Mouse (Mus musculus): ENCODE data around the gene Hlcs.

The Hlcs gene

DNA sequence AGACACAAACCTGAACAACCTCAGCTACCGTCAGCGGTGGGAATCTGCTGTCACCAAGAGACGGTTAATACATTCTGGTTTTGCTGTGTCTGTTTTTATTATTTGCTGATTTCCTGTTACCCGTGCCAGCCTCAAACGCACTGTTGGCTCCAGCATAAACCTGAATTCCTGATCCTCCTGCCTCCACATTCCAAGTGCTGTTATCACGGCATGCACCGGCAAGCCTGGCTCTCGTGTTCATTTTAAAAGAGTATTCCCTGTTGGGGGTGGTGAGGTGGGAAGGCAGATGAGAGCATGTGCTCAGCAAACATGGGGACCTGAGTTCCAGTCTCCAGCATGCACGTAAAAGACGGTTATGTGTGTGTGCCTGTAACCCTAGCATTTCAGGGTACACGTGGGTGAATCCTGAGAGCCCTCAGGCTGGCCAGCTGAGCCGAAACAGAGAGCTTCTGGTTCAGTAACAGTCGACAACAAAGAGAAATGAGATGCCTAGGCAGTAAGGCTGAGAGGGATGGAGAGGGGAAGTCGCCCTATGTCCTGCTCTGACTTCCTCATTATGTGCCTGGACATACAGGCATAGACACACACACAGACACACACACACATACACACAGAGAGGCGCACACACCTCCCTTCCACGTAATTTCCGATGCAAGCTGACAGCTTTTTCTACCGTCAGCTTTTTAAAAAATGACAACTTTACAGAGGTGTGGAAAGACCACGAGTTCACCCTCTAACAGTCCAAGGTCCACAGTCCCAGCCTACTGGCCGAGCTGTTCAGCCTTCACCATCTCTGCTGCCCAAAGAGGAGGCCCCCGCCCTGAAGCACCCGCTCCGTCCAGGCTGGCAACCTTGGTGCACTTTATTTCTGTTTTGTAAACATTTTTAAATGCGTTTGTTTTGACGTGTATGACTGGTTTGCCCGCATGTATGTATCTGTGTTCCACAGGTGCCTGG, 107.6 kb downstream of the Hlcs start:
- DNase-seq (ENCODE audit: low spot score), result no peak

DNA sequence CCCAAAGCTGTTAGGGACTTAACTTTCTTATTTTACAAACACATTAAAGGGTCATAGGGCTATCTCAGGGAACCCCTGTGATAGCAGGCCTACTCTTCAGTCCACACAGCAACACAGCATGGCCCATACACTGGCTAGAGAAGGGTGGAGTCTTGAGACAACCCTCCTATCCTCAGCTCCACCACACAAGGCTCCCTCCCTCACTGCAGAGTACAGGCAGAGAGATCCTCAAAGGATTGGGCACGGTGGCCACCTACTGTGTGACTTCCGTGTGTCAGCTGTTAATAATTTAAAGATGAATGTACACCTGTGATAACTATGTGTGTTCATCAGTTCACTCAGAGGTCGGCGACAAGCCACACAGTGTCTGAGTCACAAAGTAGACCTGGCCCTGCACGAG, 112.0 kb downstream of the Hlcs start:
- no peak for DNase-seq (ENCODE audit: low spot score)

DNA sequence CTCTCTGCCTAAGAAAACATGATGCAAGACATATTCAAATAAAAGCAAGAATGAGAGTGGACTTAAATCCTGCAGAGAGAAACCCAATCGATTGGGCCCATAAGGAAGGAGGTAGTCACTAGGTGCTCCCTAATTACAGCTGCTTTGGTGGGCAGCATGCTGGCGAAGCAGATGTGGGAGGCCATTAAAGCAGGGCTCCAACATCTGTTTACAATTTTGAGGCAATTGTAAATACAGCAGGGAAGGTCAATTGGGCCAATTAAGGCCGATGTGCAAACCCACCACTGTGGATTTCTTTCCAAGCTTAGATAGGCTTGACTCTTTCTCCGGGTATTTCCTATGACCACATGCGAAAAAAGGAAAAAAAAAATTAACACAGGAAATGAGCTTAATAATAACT, 117.5 kb downstream of the Hlcs start:
- no peak for DNase-seq (ENCODE audit: low spot score)

DNA sequence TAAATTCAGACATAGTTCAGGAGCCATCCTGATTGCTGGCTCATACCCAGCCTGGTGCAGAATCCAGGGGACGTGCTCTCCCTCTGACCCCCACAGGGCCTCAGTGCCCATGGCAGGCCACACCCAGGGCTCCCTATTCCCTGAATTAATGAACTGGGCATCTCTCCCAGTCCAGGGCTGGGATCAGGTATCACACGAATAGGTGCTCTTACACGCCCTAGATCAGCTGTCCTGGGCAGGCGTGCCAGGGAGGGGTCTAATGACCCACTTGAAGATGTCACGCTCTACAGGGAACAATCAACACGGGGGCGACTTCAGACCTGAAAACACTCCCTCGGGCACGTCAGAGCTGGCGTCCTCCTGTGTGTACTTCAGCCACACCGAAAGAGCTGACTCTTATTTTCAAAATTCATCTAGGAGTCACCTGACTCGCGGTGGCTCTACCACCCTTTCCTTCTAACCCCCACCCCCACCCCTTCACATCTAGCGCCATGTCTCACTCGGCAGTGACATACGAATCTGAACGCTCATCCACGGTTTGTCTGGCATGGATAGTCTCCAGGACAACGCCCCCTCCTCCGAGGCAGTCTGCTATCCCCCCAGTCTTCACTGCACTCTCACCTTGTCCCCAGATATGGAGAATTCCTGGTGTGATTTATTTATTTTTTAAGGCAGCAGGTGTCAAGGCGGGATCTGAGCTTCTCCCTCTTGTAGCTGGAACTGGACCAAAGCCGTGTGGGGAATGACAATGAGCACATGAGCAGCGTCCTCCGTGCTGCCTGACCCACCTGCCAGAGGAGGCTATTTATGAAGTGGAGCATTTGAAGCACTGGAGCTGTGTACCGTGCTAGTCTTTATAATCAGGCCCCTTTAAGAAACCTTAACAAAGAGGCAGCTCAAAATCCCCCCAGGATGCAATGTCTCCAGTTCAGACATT, 121.7 kb downstream of the Hlcs start:
- DNase-seq (ENCODE audit: low spot score), result no peak

DNA sequence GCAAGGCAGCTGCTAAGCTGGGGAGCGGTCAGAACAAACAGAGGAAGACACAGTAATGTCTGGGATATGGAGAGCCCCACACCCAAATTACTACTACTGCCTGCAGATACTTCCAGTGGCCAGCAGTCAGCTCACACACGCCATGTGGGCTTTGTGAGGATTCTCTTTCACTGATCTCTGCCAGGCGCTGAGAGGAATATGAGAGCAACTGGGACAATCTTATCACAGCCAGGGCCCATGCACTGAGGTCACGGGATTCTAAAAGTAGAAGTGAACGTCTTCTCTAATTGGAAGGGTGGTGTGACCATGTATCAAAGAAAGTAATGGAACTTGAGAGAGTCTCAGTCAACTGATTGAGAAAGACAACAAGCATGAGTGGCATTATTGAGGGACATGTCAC, 123.1 kb downstream of the Hlcs start:
- DNase-seq (ENCODE audit: low spot score), result no peak

DNA sequence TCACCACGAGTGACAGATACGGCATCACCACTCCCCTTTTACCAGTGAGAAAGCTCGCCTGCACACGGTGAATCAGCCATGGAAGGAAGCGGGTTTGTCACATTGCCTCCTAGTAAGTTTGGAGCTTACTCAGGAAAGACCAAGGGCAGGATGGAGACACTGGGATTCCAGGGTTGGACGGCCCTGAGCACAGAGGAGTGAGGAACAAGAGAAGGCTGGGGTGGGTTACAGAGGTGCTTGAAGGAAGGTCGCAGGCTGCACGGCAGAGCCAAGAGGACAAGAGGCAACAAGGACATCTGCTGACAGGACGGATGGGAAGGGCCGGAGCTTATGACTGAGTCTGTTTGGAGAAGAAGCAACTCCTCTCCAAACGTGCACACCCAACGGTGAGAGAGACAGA, 126.8 kb downstream of the Hlcs start:
- no peak for DNase-seq (ENCODE audit: low spot score)

DNA sequence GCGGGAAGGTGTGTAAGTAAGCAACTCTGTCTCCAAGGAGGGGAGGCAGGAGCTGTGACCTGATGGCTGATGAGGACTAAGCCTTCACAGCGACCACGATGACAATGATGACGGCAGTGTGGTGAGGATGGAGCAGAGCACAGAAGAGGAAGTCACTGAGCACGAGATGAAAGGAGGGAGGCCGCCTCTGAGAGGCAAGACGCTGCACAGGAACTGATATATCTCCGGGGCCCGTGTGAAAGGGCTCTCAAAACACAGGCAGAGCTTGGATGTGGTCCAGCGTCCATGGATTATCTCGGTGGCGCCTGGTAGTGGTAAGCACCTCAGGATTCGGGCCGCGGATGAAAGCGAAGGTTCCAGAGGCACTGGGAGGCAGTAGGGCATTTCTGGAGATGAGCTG, 127.9 kb downstream of the Hlcs start:
- DNase-seq (ENCODE audit: low spot score), result no peak

DNA sequence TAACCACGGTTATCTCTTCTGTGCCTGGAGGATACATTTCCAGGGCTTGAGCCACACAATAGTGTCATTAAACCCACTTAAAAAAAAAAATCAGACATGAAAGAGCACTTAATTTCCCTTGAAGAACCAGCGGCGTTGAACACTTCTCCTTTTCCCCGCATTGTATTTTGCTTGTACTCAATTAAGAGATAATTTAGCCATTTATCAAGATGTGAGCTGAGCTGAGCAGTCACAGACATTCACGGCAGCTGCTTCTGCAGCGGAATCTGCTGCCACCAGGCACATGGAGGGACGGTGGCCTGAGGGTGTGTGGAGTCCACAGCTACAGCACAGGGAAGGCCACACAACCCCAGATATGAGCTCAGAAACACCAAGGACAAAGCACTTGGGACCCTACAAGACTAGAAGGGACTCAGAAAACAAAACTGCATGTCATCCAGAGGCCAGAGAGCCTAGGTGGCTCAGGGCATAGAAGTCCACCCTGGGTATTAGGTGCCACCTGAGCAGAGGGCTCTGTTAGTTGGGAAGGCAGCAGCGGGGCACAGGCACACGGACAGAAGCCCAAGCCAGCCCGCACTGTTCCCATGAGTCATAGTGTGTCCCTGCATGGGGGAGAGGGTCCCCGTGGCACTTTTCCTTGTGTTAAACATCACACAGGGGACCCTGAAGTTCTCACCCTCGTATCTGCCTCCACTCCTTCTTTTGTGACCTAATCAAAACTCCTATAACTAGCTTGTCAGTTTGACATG, 133.1 kb downstream of the Hlcs start:
- DNase-seq (ENCODE audit: low spot score), result no peak

DNA sequence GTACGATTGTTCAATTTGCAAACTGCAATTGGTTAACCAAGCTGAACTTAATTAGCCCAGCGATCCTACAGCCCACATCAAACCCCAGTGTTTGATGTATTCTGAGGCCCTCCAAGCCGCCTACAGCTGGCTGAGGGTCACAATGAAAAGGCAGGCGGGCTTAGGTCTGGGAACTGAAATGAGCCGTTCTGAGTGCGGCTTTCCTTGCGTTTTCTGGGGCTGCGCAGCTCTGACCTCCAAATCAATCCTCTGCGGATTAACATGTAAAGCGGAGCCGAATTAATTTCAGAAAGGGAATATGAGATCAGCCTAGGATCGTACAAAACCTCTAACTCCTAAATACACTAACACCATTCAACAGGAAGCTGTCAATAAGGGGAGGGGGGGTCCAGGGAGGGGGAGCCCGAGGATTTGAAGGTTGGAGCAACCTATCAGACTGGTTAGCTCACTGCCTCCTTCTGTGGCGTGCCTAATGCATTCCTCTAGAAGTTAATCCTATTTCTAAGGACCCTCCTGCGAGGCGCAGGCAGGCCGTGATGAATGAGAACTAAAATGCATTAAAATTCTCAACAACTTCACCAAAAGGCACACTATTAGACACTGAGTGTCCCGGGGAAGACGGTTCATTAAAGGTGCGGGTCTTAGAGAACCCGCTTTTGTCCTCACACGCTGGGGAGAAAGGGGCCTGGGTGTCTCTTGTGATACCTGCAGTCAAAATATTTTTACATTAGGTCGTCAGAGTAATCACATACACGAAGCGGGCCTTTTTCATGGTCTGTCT, 133.8 kb downstream of the Hlcs start:
- no peak for DNase-seq (ENCODE audit: low spot score)

DNA sequence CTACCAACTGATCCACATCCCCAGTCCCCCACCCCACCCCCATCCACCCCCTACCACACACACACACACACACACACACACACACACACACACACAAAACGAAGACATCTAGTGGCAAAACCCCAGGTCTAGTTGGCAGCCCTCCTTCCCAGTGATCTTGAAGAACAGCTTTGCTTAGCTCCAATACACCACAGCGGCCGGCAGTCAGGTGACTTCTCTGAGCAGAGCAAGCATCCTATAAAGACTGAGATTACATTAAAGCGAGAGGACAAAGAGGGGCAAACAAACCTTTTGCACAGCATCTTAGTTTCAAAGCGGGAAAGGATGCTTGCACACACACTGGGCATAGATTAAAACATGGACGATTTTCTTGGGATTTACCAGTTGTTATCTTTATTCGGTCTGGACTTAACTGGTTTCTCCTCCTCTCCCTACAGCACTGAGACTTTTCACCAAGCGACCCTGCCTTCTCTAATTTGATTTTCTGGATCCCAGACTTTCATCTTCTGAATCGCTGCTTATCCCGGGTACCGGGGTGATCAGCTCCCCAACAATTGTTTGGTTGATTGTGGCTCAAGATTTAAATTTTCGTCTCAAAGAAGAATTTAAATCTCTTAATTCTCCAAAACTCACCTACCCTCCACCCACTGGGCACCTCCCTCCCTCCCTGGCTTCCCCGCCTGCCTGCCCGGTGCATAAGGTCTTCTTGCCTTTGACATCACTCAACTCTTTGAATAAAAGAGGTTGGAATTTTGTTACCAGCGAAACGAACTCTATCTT, 134.7 kb downstream of the Hlcs start:
- no peak for DNase-seq (ENCODE audit: low spot score)

DNA sequence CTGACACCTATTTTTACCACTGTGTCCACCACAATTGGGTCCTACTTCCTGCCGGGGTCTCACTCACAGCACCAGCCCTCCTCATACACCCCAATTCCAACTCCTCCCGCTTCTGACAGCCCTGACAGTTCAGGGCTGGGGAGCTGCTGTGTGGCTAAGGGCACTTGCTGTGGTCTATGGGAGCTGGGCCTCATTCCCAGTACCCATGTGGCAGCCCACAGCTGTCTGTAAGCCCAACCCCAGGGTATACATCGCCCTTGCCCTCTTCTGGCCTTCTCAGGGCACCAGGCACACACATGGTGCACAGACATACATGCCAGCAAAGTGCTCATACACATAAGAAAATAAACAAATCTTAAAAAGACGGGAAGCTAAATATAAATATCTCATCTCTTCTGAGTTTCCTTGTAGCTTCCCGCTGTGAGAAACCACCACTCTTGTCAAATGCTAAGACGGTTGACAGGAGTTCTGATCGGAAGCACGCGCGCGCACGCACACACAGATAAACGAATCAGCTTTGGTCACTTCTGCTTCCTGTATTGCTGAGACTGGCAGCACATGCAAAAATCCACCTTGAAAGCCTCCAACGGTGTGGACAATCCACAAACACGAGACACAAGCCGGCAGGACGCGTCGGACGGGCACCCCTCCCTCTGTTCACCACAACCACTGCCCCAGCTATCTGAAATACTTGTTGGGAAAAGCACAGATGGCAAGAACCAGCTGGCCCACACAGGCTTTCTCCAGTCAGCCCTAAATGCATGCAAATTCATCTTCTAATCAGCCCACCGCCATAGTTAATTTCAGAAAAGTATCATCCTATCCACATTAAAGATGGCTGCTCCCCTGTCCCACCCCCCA, 136.1 kb downstream of the Hlcs start:
- no peak for DNase-seq (ENCODE audit: low spot score)

DNA sequence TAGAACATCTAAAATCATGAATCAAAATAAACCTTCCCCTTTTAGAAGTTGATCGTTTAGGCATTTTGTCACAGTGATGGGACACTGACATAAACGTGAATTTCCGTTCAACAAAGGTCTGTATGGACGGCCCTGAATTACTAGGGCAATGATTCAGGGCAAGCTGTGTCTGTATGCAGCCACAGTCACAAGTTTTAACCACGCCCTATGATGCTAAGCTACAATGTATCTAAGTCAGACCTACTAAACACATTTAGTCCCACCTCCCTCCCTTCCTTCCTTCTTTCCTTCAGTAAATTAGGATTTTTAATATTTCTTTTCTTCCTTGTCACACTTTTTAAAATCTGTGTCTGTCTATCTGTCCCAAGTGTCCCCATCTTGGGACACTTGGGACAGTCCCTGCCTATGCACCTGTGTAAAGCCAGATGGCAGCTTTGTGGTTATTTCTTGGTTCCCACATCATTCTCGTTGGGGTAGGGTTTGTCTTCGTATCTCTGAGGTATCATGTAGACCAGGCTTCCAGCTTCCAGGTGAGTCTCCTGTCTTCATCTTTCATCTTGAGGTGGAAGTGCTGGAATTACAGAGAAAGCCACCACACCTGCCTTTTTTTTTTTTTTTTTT, 137.9 kb downstream of the Hlcs start:
- no peak for DNase-seq (ENCODE audit: low spot score)

DNA sequence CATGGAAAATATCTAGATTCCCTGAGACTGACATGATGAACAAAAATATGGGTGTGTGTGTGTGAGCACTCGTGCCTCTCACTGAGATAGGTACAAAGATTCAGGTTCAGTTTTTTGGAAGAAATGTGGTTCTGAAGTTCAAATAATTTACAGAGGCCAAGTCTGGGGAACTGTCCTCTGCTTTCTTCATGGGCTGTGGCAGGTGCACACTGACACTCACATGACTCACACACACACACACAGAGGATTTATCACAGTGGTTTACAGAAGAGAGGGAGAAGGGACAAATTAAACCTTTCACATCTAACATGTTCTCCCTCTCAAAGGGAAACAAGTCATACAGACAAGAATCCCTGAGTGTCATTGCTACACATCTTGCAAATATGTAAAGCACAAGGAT, 140.0 kb downstream of the Hlcs start:
- no peak for DNase-seq (ENCODE audit: low spot score)

DNA sequence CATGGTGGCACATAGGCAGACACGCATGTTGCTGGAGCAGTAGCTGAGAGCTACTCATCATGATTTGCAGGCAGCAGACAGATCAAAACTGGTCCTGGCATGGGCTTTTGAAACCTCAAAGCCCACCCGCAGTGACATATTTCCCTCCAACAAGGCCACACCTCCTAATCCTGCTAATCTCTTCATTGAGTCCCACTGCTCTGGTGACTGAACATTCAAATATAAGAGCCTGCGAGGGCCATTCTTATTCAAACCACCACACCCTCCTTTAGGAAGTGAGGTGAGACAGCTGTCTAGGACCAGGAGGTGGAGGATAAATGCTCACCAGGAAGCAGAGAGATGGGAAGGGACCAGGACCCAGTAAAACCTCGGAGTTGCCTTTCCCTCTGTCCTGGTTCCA, 143.2 kb downstream of the Hlcs start:
- DNase-seq (ENCODE audit: low spot score), result no peak

DNA sequence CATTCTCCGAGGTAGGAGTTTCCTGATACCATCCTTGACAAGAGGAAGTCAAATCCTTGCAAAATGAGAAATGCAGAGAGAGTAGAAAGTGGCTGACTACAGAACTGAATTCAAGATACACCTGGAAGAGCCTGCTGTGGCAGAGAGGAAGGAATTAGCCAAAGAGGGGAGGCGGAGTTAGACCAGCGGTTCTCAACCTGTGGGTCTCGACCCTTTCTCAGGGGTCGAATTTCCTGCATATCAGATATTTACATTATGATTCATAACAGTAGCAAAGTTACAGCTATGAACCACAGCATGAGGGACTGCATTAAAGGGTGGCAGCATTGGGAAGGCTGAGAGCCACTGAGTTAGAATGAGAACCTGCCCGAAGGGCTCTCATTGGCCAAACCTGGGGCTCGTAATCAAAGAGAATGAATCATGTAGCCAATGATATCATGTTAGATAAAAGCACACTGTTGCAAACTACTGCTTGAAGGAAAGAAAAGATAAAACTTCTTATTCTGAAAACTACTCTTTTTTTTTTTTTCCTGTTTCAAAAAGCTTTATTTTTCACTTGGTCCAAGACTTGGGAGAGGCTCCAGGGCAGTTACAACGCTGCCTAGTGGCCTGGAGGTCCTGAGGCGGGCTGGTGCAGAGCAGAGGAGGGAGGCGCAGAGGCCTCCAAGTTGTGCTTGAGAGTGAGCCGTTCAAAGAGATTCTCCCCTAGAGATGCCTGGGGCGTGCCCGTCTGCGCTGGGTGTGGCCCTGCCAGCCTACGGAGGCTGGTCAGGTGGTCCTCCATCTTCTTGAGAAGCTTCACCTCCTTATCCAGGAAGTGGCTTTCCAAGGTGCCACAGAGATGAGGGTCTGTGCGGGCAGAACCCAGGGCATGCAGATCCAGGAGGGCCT, 144.5 kb downstream of the Hlcs start:
- DNase-seq (ENCODE audit: low spot score), result no peak

DNA sequence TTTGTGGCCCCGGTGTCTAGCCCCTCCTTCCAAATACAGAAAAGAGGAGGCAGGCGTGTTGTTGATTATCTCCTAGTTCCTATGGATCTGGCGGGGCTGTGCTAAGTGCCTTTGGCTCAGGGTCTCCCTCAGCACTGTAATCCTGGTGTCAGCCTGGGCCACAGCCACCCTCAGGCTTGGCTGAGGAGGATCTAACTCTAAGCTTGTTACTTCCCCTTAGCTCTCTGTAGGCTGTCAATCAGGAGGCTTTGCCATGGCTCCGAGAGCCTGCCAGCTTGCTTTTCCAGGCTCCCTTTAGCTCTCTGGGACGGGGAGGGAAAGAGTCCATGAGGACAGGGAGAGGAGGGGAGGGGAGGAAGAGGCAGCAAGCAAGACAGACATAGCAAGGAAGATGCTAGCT, 148.4 kb downstream of the Hlcs start:
- no peak for DNase-seq (ENCODE audit: low spot score)

DNA sequence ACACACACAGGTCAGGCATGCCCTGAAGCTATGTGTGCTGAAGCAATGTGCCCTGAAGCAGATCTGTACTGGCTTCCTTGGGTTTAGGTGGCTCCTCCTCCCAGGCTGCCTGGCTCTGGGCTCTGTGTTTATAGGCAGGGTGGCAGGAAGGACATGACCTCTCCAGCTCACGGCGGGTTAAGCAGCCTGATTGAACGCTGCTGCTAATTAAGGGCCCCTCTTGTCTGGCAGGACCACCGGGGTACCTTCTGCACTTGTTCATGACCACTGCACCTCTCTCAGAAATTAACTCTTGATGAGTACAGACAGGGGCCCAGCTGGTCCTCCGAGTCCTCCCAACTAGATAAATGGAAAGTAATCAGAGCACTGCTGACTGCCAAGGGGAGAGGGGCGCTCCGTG, 149.1 kb downstream of the Hlcs start:
- no peak for DNase-seq (ENCODE audit: low spot score)

DNA sequence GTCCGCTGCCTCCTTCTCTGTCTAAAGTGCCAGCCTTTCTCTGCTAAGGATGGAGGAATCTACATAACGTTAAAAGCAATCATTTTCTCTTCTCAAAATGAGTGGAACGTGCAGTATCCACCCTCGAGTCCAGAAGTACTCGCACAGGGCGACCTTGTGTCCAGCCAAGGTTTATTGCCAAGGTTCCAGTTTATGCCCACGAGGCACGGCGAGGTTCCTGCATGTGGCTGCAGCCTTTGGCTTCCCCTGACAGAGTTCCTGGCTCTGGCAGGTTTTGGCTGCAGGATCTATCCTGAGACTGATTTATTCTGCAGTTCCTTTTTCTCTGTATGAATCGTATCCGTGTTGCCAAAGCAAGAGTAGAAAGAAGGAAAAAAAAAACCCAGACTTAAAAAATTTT, 150.3 kb downstream of the Hlcs start:
- no peak for DNase-seq (ENCODE audit: low spot score)

Measured in yolk sac, embryonic 10.5 days (tissue).